Mouse (Mus musculus): Measurements from ENCODE around the gene Capza1.
A peak's percentile ranks its signal among the peaks of the same experiment; 100 is the strongest.

The Capza1 gene

GRCm38 (mm10) chr3:104788075-104788474 lies 76.2 kb downstream of the Capza1 start, which contains the start of gene Rhoc:
Rhoc (plus strand) TSS chr3:104788375.
- DNase-seq, result no peak

GRCm38 (mm10) chr3:104785284-104785683 lies 79.0 kb downstream of the Capza1 start:
- DNase-seq, result no peak

- no peak for DNase-seq
Observed at GRCm38 (mm10) chr3:104783971-104784500, 80.3 kb downstream of the Capza1 start.

GRCm38 (mm10) chr3:104782061-104782681 lies 82.1 kb downstream of the Capza1 start:
- DNase-seq, result no peak

GRCm38 (mm10) chr3:104781471-104781903 lies 82.8 kb downstream of the Capza1 start, which contains the start of gene Fam19a3:
Fam19a3 (minus strand) TSS chr3:104781840.
- DNase-seq, result no peak

GRCm38 (mm10) chr3:104780561-104781420 lies 83.5 kb downstream of the Capza1 start, which contains the start of gene Ppm1j:
Ppm1j (plus strand) TSS chr3:104781056.
- no peak for DNase-seq

GRCm38 (mm10) chr3:104779949-104780348 lies 84.4 kb downstream of the Capza1 start:
- peak; percentile 23 for DNase-seq

GRCm38 (mm10) chr3:104777342-104777741 lies 87.0 kb downstream of the Capza1 start:
- DNase-seq, result no peak

GRCm38 (mm10) chr3:104773301-104773700 lies 91.0 kb downstream of the Capza1 start:
- no peak for DNase-seq
